Mouse (Mus musculus) G1E (cell line): ENCODE data around the gene Adgrl2.

Experiments used
- CTCF ChIP-seq: IDR thresholded peaks from 2 replicates; pipeline ENCODE4 v1.5.1; 2012; ENCODE audit warnings: low read depth, low read length, inconsistent platforms, mixed read lengths
- GATA1 ChIP-seq: IDR thresholded peaks from 2 replicates; pipeline ENCODE4 v1.6.1; 2012; ENCODE audit warnings: borderline replicate concordance, low read length, inconsistent platforms, mixed read lengths
- GATA2 ChIP-seq: IDR thresholded peaks from 2 replicates; pipeline ENCODE4 v1.6.1; 2012; ENCODE audit warnings: low read depth, low read length, inconsistent platforms, borderline replicate concordance
- POLR2AphosphoS5 ChIP-seq: IDR thresholded peaks from 2 replicates; pipeline ENCODE4 v1.6.1; 2012; ENCODE audit warnings: low read depth, low read length, inconsistent platforms; ENCODE audit not compliant: insufficient replicate concordance

GRCm38 (mm10) chr3:148861860-148862259 lies 128.5 kb downstream of the Adgrl2 start:
- TF ChIP-seq CTCF (no peak), POLR2AphosphoS5 (no peak), GATA1 (no peak), GATA2 (no peak)
